Mouse (Mus musculus) erythroblast, adult 5-6 weeks (primary cell): ENCODE results near the gene Exoc4. TPM values are rescaled to one million over a fixed set of nuclear protein-coding genes. Genes with fewer than 3 reads are reported as not detected.

Source experiments
- ATAC-seq: replicated peaks from 2 replicates; pipeline ENCODE4 v1.8.0; 2016; ENCODE audit warnings: moderate number of reproducible peaks, mild to moderate bottlenecking, moderate TSS enrichment, inconsistent platforms; ENCODE audit not compliant: poor library complexity, low FRiP score, severe bottlenecking
- total RNA-seq, 2 experiments: library from RNA; stranded (forward) in 1 of 2; stranded (reverse) in 1 of 2; fragments of 150-400 nt in 1 of 2; fragments of 200-764, 138-1000 nt in 1 of 2; gene quantifications; 2 replicates each; pipeline versions ENCODE4 v1.2.3 to v1.2.4; 2015 to 2017; ENCODE audit warnings: low replicate concordance in 2 of 2

Gene Exoc4
- total RNA-seq, 2 experiments from 2014 or later, result 14.8 to 18.1 TPM

GRCm38 (mm10) chr6:33575947-33576346 is 327.1 kb downstream of the Exoc4 start:
- ATAC-seq, result no peak

- no peak for ATAC-seq
These were observed 359.6 kb downstream of the Exoc4 start for GRCm38 (mm10) chr6:33608469-33608868.

- no peak for ATAC-seq
These were observed 365.1 kb downstream of the Exoc4 start for GRCm38 (mm10) chr6:33613978-33614377.

GRCm38 (mm10) chr6:33618590-33618989 is 369.7 kb downstream of the Exoc4 start:
- no peak for ATAC-seq

- no peak for ATAC-seq
These were observed 371.8 kb downstream of the Exoc4 start for GRCm38 (mm10) chr6:33620701-33621100.

- no peak for ATAC-seq
These were observed 377.0 kb downstream of the Exoc4 start for GRCm38 (mm10) chr6:33625931-33626330.

GRCm38 (mm10) chr6:33631133-33631532 is 382.2 kb downstream of the Exoc4 start:
- ATAC-seq, result no peak

GRCm38 (mm10) chr6:33637192-33637591 is 388.3 kb downstream of the Exoc4 start:
- ATAC-seq, result no peak

- ATAC-seq, result no peak
These were observed 433.1 kb downstream of the Exoc4 start for GRCm38 (mm10) chr6:33681778-33682640.

- no peak for ATAC-seq
These were observed 434.6 kb downstream of the Exoc4 start for GRCm38 (mm10) chr6:33683533-33683932.

- ATAC-seq, result no peak
These were observed 436.4 kb downstream of the Exoc4 start for GRCm38 (mm10) chr6:33685321-33685720.

GRCm38 (mm10) chr6:33690601-33691000 is 441.7 kb downstream of the Exoc4 start:
- ATAC-seq, result no peak

- no peak for ATAC-seq
These were observed 448.1 kb downstream of the Exoc4 start for GRCm38 (mm10) chr6:33696976-33697375.

- ATAC-seq, result no peak
These were observed 460.0 kb downstream of the Exoc4 start for GRCm38 (mm10) chr6:33708907-33709306.

- ATAC-seq, result no peak
These were observed 460.5 kb downstream of the Exoc4 start for GRCm38 (mm10) chr6:33709340-33709739.

GRCm38 (mm10) chr6:33711742-33712141 is 462.9 kb downstream of the Exoc4 start:
- ATAC-seq, result no peak

GRCm38 (mm10) chr6:33712540-33713118 is 463.7 kb downstream of the Exoc4 start:
- no peak for ATAC-seq

- no peak for ATAC-seq
These were observed 467.5 kb downstream of the Exoc4 start for GRCm38 (mm10) chr6:33716254-33716965.

- no peak for ATAC-seq
These were observed 472.3 kb downstream of the Exoc4 start for GRCm38 (mm10) chr6:33721166-33721565.

GRCm38 (mm10) chr6:33722811-33723210 is 473.9 kb downstream of the Exoc4 start:
- ATAC-seq, result no peak

- no peak for ATAC-seq
These were observed 475.7 kb downstream of the Exoc4 start for GRCm38 (mm10) chr6:33724596-33724995.
